Mouse (Mus musculus) stomach, postnatal 0 days (tissue): ENCODE measurements around the gene Vps45.
"Not testable (repeated sequence)": the region's sequence is repeated elsewhere in the genome, so short reads cannot be mapped to it uniquely, and the experiment has no call there.

Experiments
- CTCF ChIP-seq: IDR thresholded peaks from 2 replicates; pipeline ENCODE4 v1.5.1; 2016; ENCODE audit warnings: antibody characterized with exemption, low read depth, mild to moderate bottlenecking, moderate library complexity
- EP300 ChIP-seq: optimal IDR thresholded peaks from 2 replicates; pipeline ENCODE3; 2016; ENCODE audit warnings: antibody characterized with exemption

DNA sequence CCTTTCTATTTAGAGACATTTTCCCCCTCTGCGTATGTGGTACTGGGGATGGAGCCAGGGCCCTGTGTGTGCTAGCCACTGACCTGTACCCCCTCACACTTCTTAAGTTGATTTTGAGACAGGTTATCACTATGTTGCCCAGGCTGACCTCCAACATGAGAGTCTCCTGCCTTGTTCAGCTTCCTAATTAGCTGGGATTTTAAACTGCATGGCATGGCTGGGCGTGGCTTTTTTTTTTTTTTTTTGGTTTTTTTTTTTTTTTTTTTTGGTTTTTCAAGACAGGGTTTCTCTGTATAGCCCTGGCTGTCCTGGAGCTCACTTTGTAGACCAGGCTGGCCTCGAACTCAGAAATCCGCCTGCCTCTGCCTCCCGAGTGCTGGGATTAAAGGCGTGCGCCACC, 80.7 kb downstream of the Vps45 start:
- not testable (repeated sequence) for TF ChIP-seq CTCF, EP300
